In the genomic region with DNA sequence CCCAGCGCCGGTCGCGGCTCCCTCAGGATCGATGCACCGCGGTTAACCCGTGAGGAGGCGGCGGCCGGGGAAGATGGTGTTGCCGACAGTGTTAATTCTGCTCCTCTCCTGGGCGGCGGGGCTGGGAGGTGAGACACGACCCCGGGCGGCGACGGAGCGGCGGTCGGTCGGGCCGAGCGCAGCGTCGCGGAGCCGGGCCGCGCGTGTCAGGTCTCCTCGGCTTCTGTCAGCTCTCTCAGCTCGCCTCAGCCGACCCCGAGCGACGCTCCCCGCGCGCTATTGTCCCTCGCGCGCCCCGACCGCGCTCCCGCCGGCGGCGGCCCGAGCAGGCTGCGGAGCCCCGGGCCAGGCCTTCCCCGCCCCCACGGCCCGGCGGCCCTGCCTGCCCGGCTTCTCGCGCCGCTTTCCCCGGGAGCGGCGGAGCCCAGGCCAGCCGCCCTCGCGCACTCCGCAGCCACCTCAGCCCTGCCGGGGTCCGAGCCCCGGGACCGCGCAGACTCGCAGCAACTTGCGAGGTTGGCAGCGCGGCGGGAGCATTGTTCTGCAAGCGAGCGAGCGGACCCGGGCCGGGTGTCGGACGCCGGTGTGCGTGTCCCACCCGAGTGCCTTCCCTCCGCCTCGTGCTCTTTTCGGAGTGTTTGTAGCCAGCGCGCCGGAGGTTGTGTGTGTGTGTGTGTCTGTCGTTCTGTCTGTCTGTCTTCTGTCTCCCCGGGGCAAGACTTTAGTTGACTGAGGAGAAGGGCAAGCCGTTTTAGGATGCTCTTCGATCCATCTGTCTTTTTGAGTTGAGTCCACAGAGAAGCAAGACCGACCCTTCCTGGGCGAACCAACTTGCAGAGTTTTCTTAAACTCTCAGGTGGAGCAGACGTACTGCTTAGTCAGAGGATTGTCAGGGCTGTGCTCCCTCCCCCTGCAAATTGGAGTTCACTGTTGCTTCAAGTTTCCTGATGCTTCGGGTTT, we compare ENCODE assay signal across 8 mouse cellular contexts. TPM values are rescaled to one million over a fixed set of nuclear protein-coding genes. Genes with fewer than 3 reads are reported as not detected.
DNase-seq lines count a peak whose midpoint lies in the region; ATAC-seq and TF ChIP-seq lines count a peak whose summit lies in the region.

No protein-coding gene starts in this region.

- no peak; the same call in 1 of the 2 replicates for ATAC-seq in intestine, embryonic 15.5 days
- peak; percentile 59 for ATAC-seq in limb, embryonic 14.5 days (ENCODE audit: low FRiP score, low read depth)
- no peak; the same call in 1 of the 2 replicates for ATAC-seq in midbrain, embryonic 13.5 days

- peak overlapping the region; percentile 98 for H3K27ac ChIP-seq in intestine, embryonic 15.5 days
- H3K27ac ChIP-seq in limb, embryonic 14.5 days (replicated peaks; ENCODE audit: low read depth, low read length), result peak overlapping the region; percentile 95
- H3K27ac ChIP-seq in midbrain, embryonic 13.5 days, result peak overlapping the region; percentile 98

- H3K4me2 ChIP-seq in intestine, embryonic 15.5 days (replicated peaks), result peak overlapping the region; percentile 68
- peak overlapping the region; percentile 83 for H3K4me2 ChIP-seq in limb, embryonic 14.5 days (replicated peaks; ENCODE audit: low read depth, low read length, severe bottlenecking)
- H3K4me2 ChIP-seq in midbrain, embryonic 13.5 days (replicated peaks), result peak overlapping the region; percentile 92

- H3K4me1 ChIP-seq in intestine, embryonic 15.5 days (replicated peaks), result 0 out of 2 replicates have a peak, but pooled peaks cover 7% of the 10 kb centered on the region
- peaks cover 4% of the 10 kb centered on the region; the same call in 1 of the 2 replicates for H3K4me1 ChIP-seq in limb, embryonic 14.5 days (ENCODE audit: control insufficient read depth, insufficient read depth, low read length)
- peaks cover 24% of the 10 kb centered on the region for H3K4me1 ChIP-seq in midbrain, embryonic 13.5 days (replicated peaks)

- peak overlapping the region; percentile 98 for H3K9ac ChIP-seq in intestine, embryonic 15.5 days
- peak overlapping the region; percentile 93 for H3K9ac ChIP-seq in limb, embryonic 14.5 days (ENCODE audit: low read depth, low read length, severe bottlenecking)
- H3K9ac ChIP-seq in midbrain, embryonic 13.5 days (replicated peaks), result peak overlapping the region; percentile 96

- no peak for TF ChIP-seq POLR2A in limb, embryonic 14.5 days (IDR thresholded peaks at IDR 0.05; ENCODE audit: borderline replicate concordance, extremely low read depth, insufficient read depth, insufficient read length)

- WGBS in intestine, embryonic 15.5 days, result 0% methylated on average over 88 of the region's 103 CpGs
- under 1% methylated on average over 48 of the region's 103 CpGs for WGBS in limb, embryonic 14.5 days
- under 1% methylated on average over 91 of the region's 103 CpGs for WGBS in midbrain, embryonic 13.5 days

- peak; percentile 48 to 49 for DNase-seq in thymus, adult 18-20 months
- DNase-seq in thymus, postnatal 0 days (ENCODE audit: low spot score), result no peak
- peak; percentile 64 for DNase-seq in embryo, embryonic 10.5 days (ENCODE audit: low spot score)
- peak; percentile 67 for DNase-seq in gastrocnemius, postnatal 10 days
- DNase-seq in limb, embryonic 14.5 days (ENCODE audit: low spot score), result peak; percentile 10
- peak; percentile 73 to 74 for DNase-seq in spleen, postnatal 10 days (ENCODE audit: low spot score in 2 of 2)

- H3K4me3 ChIP-seq in intestine, embryonic 15.5 days (replicated peaks), result peak overlapping the region; percentile 98
- H3K4me3 ChIP-seq in limb, embryonic 14.5 days (replicated peaks; ENCODE audit: low read length), result peak overlapping the region; percentile 88
- H3K4me3 ChIP-seq in midbrain, embryonic 13.5 days (replicated peaks), result peak overlapping the region; percentile 96

- no peaks in the 10 kb centered on the region for H3K27me3 ChIP-seq in intestine, embryonic 15.5 days (replicated peaks)
- no peaks in the 10 kb centered on the region for H3K27me3 ChIP-seq in limb, embryonic 14.5 days (ENCODE audit: control insufficient read depth, insufficient read depth, low read length)
- no peaks in the 10 kb centered on the region for H3K27me3 ChIP-seq in midbrain, embryonic 13.5 days

- H3K9me3 ChIP-seq in intestine, embryonic 15.5 days, result no peaks in the 10 kb centered on the region
- H3K9me3 ChIP-seq in limb, embryonic 14.5 days (ENCODE audit: control insufficient read depth, low read length), result no peaks in the 10 kb centered on the region
- H3K9me3 ChIP-seq in midbrain, embryonic 13.5 days, result no peaks in the 10 kb centered on the region

- no peaks in the 10 kb centered on the region for H3K36me3 ChIP-seq in intestine, embryonic 15.5 days
- no peaks in the 10 kb centered on the region for H3K36me3 ChIP-seq in limb, embryonic 14.5 days (ENCODE audit: control insufficient read depth, insufficient read depth, low read length)
- no peaks in the 10 kb centered on the region for H3K36me3 ChIP-seq in midbrain, embryonic 13.5 days

RNA-seq across cellular contexts. Expression of gene Adam10, which starts 0.6 kb away (rescaled TPM):
- polyA plus RNA-seq in thymus, postnatal 0 days (2015; fragmentation: Nextera tagmentation; extraction: Ambion mirVana), result 56.5 and 60.4 TPM in 2 replicates
- 10 to 100 TPM; 41.9 to 49.7 TPM for total RNA-seq in gastrocnemius, postnatal 10 days (2021)
- polyA plus RNA-seq in intestine, embryonic 15.5 days (2015; fragmentation: Nextera tagmentation; extraction: Ambion mirVana), result 65.4 and 71.4 TPM in 2 replicates
- 37.3 and 41.3 TPM in 2 replicates for polyA plus RNA-seq in limb, embryonic 14.5 days (2012; rRNA removed)
- 58.2 and 61.9 TPM in 2 replicates for polyA plus RNA-seq in limb, embryonic 14.5 days (2014; fragmentation: Nextera tagmentation; extraction: Ambion mirVana)
- polyA plus RNA-seq in midbrain, embryonic 13.5 days (2015; fragmentation: Nextera tagmentation; extraction: Ambion mirVana), result 68.5 and 69.9 TPM in 2 replicates

RNA-seq across cellular contexts. Expression of gene Mindy2, which starts 22.4 kb away (rescaled TPM):
- polyA plus RNA-seq in thymus, postnatal 0 days (2015; fragmentation: Nextera tagmentation; extraction: Ambion mirVana), result 16.1 and 25.1 TPM in 2 replicates
- total RNA-seq in gastrocnemius, postnatal 10 days (2021), result 10 to 100 TPM; 13.1 to 13.8 TPM
- 11.1 TPM in 2 replicates for polyA plus RNA-seq in intestine, embryonic 15.5 days (2015; fragmentation: Nextera tagmentation; extraction: Ambion mirVana)
- polyA plus RNA-seq in limb, embryonic 14.5 days (2012; rRNA removed), result 6.1 and 6.3 TPM in 2 replicates
- 13.0 and 13.1 TPM in 2 replicates for polyA plus RNA-seq in limb, embryonic 14.5 days (2014; fragmentation: Nextera tagmentation; extraction: Ambion mirVana)
- polyA plus RNA-seq in midbrain, embryonic 13.5 days (2015; fragmentation: Nextera tagmentation; extraction: Ambion mirVana), result 15.9 and 19.0 TPM in 2 replicates

RNA-seq across cellular contexts. Expression of gene Gm10642, which starts 23.4 kb away (rescaled TPM):
- polyA plus RNA-seq in thymus, postnatal 0 days (2015; fragmentation: Nextera tagmentation; extraction: Ambion mirVana), result 2.7 and 4.2 TPM in 2 replicates
- under 1 TPM; 0.52 to 0.56 TPM for total RNA-seq in gastrocnemius, postnatal 10 days (2021)
- polyA plus RNA-seq in intestine, embryonic 15.5 days (2015; fragmentation: Nextera tagmentation; extraction: Ambion mirVana), result 0.19 and 0.59 TPM in 2 replicates
- 0.30 and 0.33 TPM in 2 replicates for polyA plus RNA-seq in limb, embryonic 14.5 days (2012; rRNA removed)
- 0.29 and 0.65 TPM in 2 replicates for polyA plus RNA-seq in limb, embryonic 14.5 days (2014; fragmentation: Nextera tagmentation; extraction: Ambion mirVana)
- 0.49 and 0.62 TPM in 2 replicates for polyA plus RNA-seq in midbrain, embryonic 13.5 days (2015; fragmentation: Nextera tagmentation; extraction: Ambion mirVana)
